Mouse (Mus musculus): ENCODE results near the gene Svs1. TPM values are rescaled to one million over a fixed set of nuclear protein-coding genes. Genes with fewer than 3 reads are reported as not detected.

Gene Svs1
- total and polyA plus RNA-seq, 2 experiments, result not detected

GRCm38 (mm10) chr6:48998796-48999195 is 12.1 kb downstream of the Svs1 start:
- WGBS, result 87% methylated on average over 4 of the region's 4 CpGs
- no peaks in the 10 kb centered on the region for H3K4me1 ChIP-seq (ENCODE audit: control insufficient read depth, insufficient read depth, low read length)
- no peak overlapping the region for H3K9ac ChIP-seq (ENCODE audit: low read depth, low read length)
- TF ChIP-seq CTCF (IDR thresholded peaks at IDR 0.05; ENCODE audit: low read depth, low read length) (no peak), POLR2A (IDR thresholded peaks at IDR 0.05; ENCODE audit: extremely low read depth, insufficient read depth, low read length) (no peak)
- H3K27ac ChIP-seq (replicated peaks; ENCODE audit: insufficient read depth, low read depth, low read length), result no peak overlapping the region
- DNase-seq (ENCODE audit: extremely low read depth, low read depth, low spot score), result no peak
- no peaks in the 10 kb centered on the region for H3K27me3 ChIP-seq (ENCODE audit: control insufficient read depth, insufficient read depth, low read length)
- no peaks in the 10 kb centered on the region for H3K79me2 ChIP-seq (ENCODE audit: control insufficient read depth, insufficient read depth, low read length)
- no peak overlapping the region for H3K4me3 ChIP-seq (ENCODE audit: insufficient read depth, low read depth, low read length)
- no peaks in the 10 kb centered on the region for H3K36me3 ChIP-seq (ENCODE audit: control insufficient read depth, insufficient read depth, low read length)

- no peaks in the 10 kb centered on the region for H3K27me3 ChIP-seq (ENCODE audit: control insufficient read depth, insufficient read depth, low read length)
- no peak overlapping the region for H3K27ac ChIP-seq (replicated peaks; ENCODE audit: insufficient read depth, low read depth, low read length)
- 38% methylated on average over 4 of the region's 4 CpGs for WGBS
- no peak overlapping the region for H3K9ac ChIP-seq (ENCODE audit: low read depth, low read length)
- H3K36me3 ChIP-seq (ENCODE audit: control insufficient read depth, insufficient read depth, low read length), result no peaks in the 10 kb centered on the region
- H3K79me2 ChIP-seq (ENCODE audit: control insufficient read depth, insufficient read depth, low read length), result no peaks in the 10 kb centered on the region
- DNase-seq (ENCODE audit: extremely low read depth, low read depth, low spot score), result no peak
- no peak for TF ChIP-seq CTCF (IDR thresholded peaks at IDR 0.05; ENCODE audit: low read depth, low read length)
- TF ChIP-seq POLR2A (IDR thresholded peaks at IDR 0.05; ENCODE audit: extremely low read depth, insufficient read depth, low read length), result no peak
- H3K4me3 ChIP-seq (ENCODE audit: insufficient read depth, low read depth, low read length), result no peak overlapping the region
- H3K4me1 ChIP-seq (ENCODE audit: control insufficient read depth, insufficient read depth, low read length), result peaks cover 3% of the 10 kb centered on the region
Measured at GRCm38 (mm10) chr6:49003381-49003780, 16.7 kb downstream of the Svs1 start.

GRCm38 (mm10) chr6:49007981-49008380 is 21.3 kb downstream of the Svs1 start:
- Histone ChIP-seq H3K27me3 (ENCODE audit: control insufficient read depth, insufficient read depth, low read length) (no peaks in the 10 kb centered on the region), H3K27ac (replicated peaks; ENCODE audit: insufficient read depth, low read depth, low read length) (no peak overlapping the region), H3K9ac (ENCODE audit: low read depth, low read length) (no peak overlapping the region), H3K36me3 (ENCODE audit: control insufficient read depth, insufficient read depth, low read length) (no peaks in the 10 kb centered on the region), H3K4me3 (ENCODE audit: insufficient read depth, low read depth, low read length) (no peak overlapping the region), H3K4me1 (ENCODE audit: control insufficient read depth, insufficient read depth, low read length) (peaks cover 5% of the 10 kb centered on the region), H3K79me2 (ENCODE audit: control insufficient read depth, insufficient read depth, low read length) (no peaks in the 10 kb centered on the region)
- peak; percentile 47 for DNase-seq (ENCODE audit: extremely low read depth, low read depth, low spot score)
- WGBS, result 1% methylated on average over 9 of the region's 9 CpGs
- peak; percentile 97 for TF ChIP-seq CTCF (IDR thresholded peaks at IDR 0.05; ENCODE audit: low read depth, low read length)
- TF ChIP-seq POLR2A (IDR thresholded peaks at IDR 0.05; ENCODE audit: extremely low read depth, insufficient read depth, low read length), result no peak

- Histone ChIP-seq H3K4me3 (ENCODE audit: insufficient read depth, low read depth, low read length) (no peak overlapping the region), H3K9ac (ENCODE audit: low read depth, low read length) (no peak overlapping the region), H3K27me3 (ENCODE audit: control insufficient read depth, insufficient read depth, low read length) (no peaks in the 10 kb centered on the region), H3K4me1 (ENCODE audit: control insufficient read depth, insufficient read depth, low read length) (peaks cover 5% of the 10 kb centered on the region), H3K79me2 (ENCODE audit: control insufficient read depth, insufficient read depth, low read length) (no peaks in the 10 kb centered on the region), H3K36me3 (ENCODE audit: control insufficient read depth, insufficient read depth, low read length) (no peaks in the 10 kb centered on the region), H3K27ac (replicated peaks; ENCODE audit: insufficient read depth, low read depth, low read length) (no peak overlapping the region)
- no peak for DNase-seq (ENCODE audit: extremely low read depth, low read depth, low spot score)
- WGBS, result 21% methylated on average over 13 of the region's 13 CpGs
- no peak for TF ChIP-seq CTCF (IDR thresholded peaks at IDR 0.05; ENCODE audit: low read depth, low read length)
- TF ChIP-seq POLR2A (IDR thresholded peaks at IDR 0.05; ENCODE audit: extremely low read depth, insufficient read depth, low read length), result no peak
Measured at GRCm38 (mm10) chr6:49008420-49009160, 21.9 kb downstream of the Svs1 start.

- Histone ChIP-seq H3K4me1 (ENCODE audit: control insufficient read depth, insufficient read depth, low read length) (peaks cover 5% of the 10 kb centered on the region), H3K79me2 (ENCODE audit: control insufficient read depth, insufficient read depth, low read length) (no peaks in the 10 kb centered on the region), H3K36me3 (ENCODE audit: control insufficient read depth, insufficient read depth, low read length) (no peaks in the 10 kb centered on the region), H3K27me3 (ENCODE audit: control insufficient read depth, insufficient read depth, low read length) (no peaks in the 10 kb centered on the region), H3K27ac (replicated peaks; ENCODE audit: insufficient read depth, low read depth, low read length) (no peak overlapping the region), H3K9ac (ENCODE audit: low read depth, low read length) (no peak overlapping the region), H3K4me3 (ENCODE audit: insufficient read depth, low read depth, low read length) (no peak overlapping the region)
- TF ChIP-seq POLR2A (IDR thresholded peaks at IDR 0.05; ENCODE audit: extremely low read depth, insufficient read depth, low read length) (no peak), CTCF (IDR thresholded peaks at IDR 0.05; ENCODE audit: low read depth, low read length) (no peak)
- DNase-seq (ENCODE audit: extremely low read depth, low read depth, low spot score), result no peak
- WGBS, result 52% methylated on average over 7 of the region's 7 CpGs
Measured at GRCm38 (mm10) chr6:49009161-49009555, 22.5 kb downstream of the Svs1 start.

GRCm38 (mm10) chr6:49009665-49010064 is 23.0 kb downstream of the Svs1 start:
- TF ChIP-seq POLR2A (IDR thresholded peaks at IDR 0.05; ENCODE audit: extremely low read depth, insufficient read depth, low read length) (no peak), CTCF (IDR thresholded peaks at IDR 0.05; ENCODE audit: low read depth, low read length) (no peak)
- no peak overlapping the region for H3K4me3 ChIP-seq (ENCODE audit: insufficient read depth, low read depth, low read length)
- no peak overlapping the region for H3K9ac ChIP-seq (ENCODE audit: low read depth, low read length)
- no peak overlapping the region for H3K27ac ChIP-seq (replicated peaks; ENCODE audit: insufficient read depth, low read depth, low read length)
- H3K4me1 ChIP-seq (ENCODE audit: control insufficient read depth, insufficient read depth, low read length), result peaks cover 5% of the 10 kb centered on the region
- 90% methylated on average over 1 of the region's 1 CpGs for WGBS
- no peaks in the 10 kb centered on the region for H3K36me3 ChIP-seq (ENCODE audit: control insufficient read depth, insufficient read depth, low read length)
- no peaks in the 10 kb centered on the region for H3K79me2 ChIP-seq (ENCODE audit: control insufficient read depth, insufficient read depth, low read length)
- no peaks in the 10 kb centered on the region for H3K27me3 ChIP-seq (ENCODE audit: control insufficient read depth, insufficient read depth, low read length)
- DNase-seq (ENCODE audit: extremely low read depth, low read depth, low spot score), result no peak

Measured in liver, adult 2 months (tissue).